Mouse (Mus musculus): Measurements from ENCODE around the gene Acot8. TPM values are rescaled to one million over a fixed set of nuclear protein-coding genes. Genes with fewer than 3 reads are reported as not detected.

Gene Acot8
- 76.9 and 102 TPM in 2 replicates for polyA plus RNA-seq (2012; rRNA removed)

DNA sequence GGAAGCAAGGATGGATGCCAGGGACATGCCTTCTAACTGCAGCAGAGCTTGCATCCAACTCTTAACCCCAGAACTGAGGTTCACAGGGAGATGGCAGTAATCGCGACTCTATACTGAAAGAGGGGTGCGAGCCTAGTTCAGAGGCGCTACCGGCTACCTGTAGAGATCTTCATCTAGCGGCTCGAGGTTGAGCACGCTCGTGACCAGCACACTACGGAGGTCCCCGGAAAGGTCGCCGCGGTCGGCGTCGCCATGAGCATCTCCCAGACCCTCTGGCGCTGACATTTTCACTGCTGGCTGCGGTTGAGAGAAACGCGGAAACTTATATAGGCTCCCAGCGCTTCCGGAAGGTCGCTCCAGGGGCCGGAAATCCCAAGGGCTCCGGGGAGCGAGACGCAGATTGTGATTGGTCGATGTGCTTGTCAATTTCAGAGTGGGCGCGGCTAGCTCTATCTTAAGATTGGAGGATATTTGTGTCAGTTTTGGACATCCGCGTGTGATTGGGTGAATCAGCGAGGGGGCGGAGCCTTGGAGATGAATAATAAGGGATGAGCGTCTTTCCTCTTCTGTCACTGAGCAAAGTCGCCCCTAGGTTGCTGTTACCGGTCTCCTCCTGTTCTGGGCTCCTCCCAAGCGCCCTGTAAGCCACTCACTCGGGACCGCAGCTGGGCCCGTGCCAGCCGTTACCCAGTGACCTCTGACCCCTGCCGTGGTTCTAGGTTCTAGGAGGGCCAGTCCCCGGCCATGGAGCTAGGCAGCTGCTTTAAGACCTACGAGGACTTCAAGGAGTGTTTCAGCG lies at the start of gene Acot8, which contains the start of gene Zswim3:
Acot8 (minus strand) TSS at position 350 of the 799 bp plus-strand sequence.
Zswim3 (plus strand) TSS at position 566 of the 799 bp plus-strand sequence.
- Histone ChIP-seq H3K36me3 (ENCODE audit: control insufficient read depth, insufficient read depth, low read length) (peaks cover 16% of the 10 kb centered on the region), H3K4me3 (ENCODE audit: low read depth, low read length) (peak within 1 kb of the TSS; percentile 79), H3K27ac (ENCODE audit: insufficient read depth, low read depth, low read length) (peak within 1 kb of the TSS; percentile 88), H3K27me3 (ENCODE audit: control insufficient read depth, insufficient read depth, low read length) (no peaks in the 10 kb centered on the region), H3K4me1 (ENCODE audit: control insufficient read depth, insufficient read depth, insufficient read length, low read length) (peaks cover 10% of the 10 kb centered on the region; the same call in 1 of the 2 replicates)
- WGBS = under 1% methylated on average over 47 of the region's 47 CpGs
- TF ChIP-seq CTCF (IDR thresholded peaks at IDR 0.05; ENCODE audit: extremely low read depth, insufficient read length, insufficient replicate concordance, low read depth, low read length) (no peak), POLR2A (IDR thresholded peaks at IDR 0.05; ENCODE audit: low read depth, low read length) (peak; percentile 80)

DNA sequence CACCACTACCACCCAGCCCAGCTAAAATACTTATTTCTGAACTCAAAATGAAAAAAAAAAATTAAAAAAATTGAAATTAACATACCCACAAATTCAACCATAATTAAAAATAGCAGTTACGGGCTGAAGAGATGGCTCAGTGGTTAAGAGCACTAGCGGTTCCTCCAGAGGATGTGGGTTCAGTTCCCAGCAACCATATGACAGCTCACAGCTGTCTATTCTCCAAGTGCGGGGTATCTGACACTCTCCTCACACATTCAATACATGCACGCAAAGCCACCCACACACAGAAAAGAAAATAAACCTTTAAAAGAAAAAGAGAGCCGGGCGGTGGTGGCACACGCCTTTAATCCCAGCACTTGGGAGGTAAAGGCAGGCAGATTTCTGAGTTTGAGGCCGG lies 45.4 kb upstream of the Acot8 start:
- WGBS = 81% methylated on average over 8 of the region's 8 CpGs
- no peaks in the 10 kb centered on the region; the same call in 1 of the 2 replicates for H3K36me3 ChIP-seq (ENCODE audit: control insufficient read depth, insufficient read depth, low read length)
- TF ChIP-seq CTCF (IDR thresholded peaks at IDR 0.05; ENCODE audit: extremely low read depth, insufficient read length, insufficient replicate concordance, low read depth, low read length) (no peak), POLR2A (IDR thresholded peaks at IDR 0.05; ENCODE audit: low read depth, low read length) (no peak)
- no peak overlapping the region for H3K27ac ChIP-seq (ENCODE audit: insufficient read depth, low read depth, low read length)
- H3K27me3 ChIP-seq (ENCODE audit: control insufficient read depth, insufficient read depth, low read length) = no peaks in the 10 kb centered on the region
- no peak overlapping the region for H3K4me3 ChIP-seq (ENCODE audit: low read depth, low read length)
- no peaks in the 10 kb centered on the region for H3K4me1 ChIP-seq (ENCODE audit: control insufficient read depth, insufficient read depth, insufficient read length, low read length)

DNA sequence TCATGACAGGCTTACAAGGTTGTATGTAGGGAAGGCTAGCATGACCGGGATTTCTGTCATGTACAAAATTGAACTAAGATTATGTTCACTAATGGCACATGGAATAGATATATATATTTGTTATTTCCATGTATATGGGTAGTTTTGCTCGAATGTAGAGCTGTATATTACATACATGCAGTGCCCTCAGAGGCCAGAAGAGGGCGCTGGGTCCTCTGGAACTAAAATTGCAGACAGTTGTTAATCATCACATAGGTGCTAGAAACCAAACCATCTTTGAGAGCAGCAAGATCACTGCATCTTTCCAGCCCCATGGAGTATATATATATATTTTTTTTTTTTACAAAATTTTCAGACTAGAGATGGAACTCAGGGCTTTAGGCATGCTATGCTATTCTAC lies 41.1 kb upstream of the Acot8 start:
- no peak for TF ChIP-seq POLR2A (IDR thresholded peaks at IDR 0.05; ENCODE audit: low read depth, low read length)
- TF ChIP-seq CTCF (IDR thresholded peaks at IDR 0.05; ENCODE audit: extremely low read depth, insufficient read length, insufficient replicate concordance, low read depth, low read length) = peak; percentile 28; the same call in 1 of the 2 replicates
- 53% methylated on average over 3 of the region's 3 CpGs for WGBS
- H3K27me3 ChIP-seq (ENCODE audit: control insufficient read depth, insufficient read depth, low read length) = no peaks in the 10 kb centered on the region
- H3K27ac ChIP-seq (ENCODE audit: insufficient read depth, low read depth, low read length) = no peak overlapping the region
- H3K4me3 ChIP-seq (ENCODE audit: low read depth, low read length) = no peak overlapping the region
- H3K36me3 ChIP-seq (ENCODE audit: control insufficient read depth, insufficient read depth, low read length) = no peaks in the 10 kb centered on the region
- no peaks in the 10 kb centered on the region for H3K4me1 ChIP-seq (ENCODE audit: control insufficient read depth, insufficient read depth, insufficient read length, low read length)

DNA sequence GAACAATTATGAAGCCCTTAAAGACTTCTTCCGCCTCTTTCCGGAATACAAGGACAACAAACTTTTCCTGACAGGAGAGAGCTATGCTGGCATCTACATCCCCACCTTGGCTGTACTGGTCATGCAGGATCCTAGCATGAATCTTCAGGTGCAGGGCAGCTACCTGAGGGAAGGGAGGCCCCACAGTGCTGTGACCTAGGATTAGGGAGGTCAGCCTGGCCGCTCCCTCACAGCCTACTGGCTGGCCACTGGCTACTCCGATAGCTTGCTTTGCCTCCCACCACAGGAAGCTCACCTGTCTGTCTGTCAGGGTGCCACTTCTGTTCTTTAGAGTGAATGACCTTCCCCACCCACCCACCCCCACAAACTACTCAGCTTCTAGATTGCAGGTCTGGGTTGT lies 30.5 kb upstream of the Acot8 start:
- 96% methylated on average over 4 of the region's 4 CpGs for WGBS
- no peak overlapping the region for H3K4me3 ChIP-seq (ENCODE audit: low read depth, low read length)
- TF ChIP-seq POLR2A (IDR thresholded peaks at IDR 0.05; ENCODE audit: low read depth, low read length) = no peak
- TF ChIP-seq CTCF (IDR thresholded peaks at IDR 0.05; ENCODE audit: extremely low read depth, insufficient read length, insufficient replicate concordance, low read depth, low read length) = no peak

DNA sequence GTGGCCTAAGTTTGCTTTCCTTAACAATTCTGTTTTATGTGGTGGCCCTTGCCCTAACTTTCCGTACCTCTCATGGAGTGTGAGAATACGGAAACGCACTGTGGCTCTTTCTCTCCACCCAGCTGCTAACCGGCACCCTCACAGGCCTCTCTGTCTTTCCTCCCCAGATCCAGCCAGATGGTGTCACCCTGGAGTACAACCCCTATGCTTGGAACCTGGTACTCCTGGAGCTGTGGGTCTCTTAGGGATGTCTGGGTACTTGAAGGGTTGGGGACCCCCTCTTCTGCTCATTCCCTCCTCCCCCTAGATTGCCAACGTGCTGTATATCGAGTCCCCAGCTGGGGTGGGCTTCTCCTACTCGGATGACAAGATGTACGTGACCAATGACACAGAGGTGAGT lies 29.8 kb upstream of the Acot8 start:
- Histone ChIP-seq H3K27ac (ENCODE audit: insufficient read depth, low read depth, low read length) (peak overlapping the region; percentile 67; the same call in 1 of the 2 replicates), H3K27me3 (ENCODE audit: control insufficient read depth, insufficient read depth, low read length) (no peaks in the 10 kb centered on the region), H3K4me1 (ENCODE audit: control insufficient read depth, insufficient read depth, insufficient read length, low read length) (peaks cover 9% of the 10 kb centered on the region), H3K4me3 (ENCODE audit: low read depth, low read length) (peak overlapping the region; percentile 85), H3K36me3 (ENCODE audit: control insufficient read depth, insufficient read depth, low read length) (peaks cover 30% of the 10 kb centered on the region)
- 37% methylated on average over 8 of the region's 8 CpGs for WGBS
- peak; percentile 18; the same call in 1 of the 2 replicates for TF ChIP-seq CTCF (IDR thresholded peaks at IDR 0.05; ENCODE audit: extremely low read depth, insufficient read length, insufficient replicate concordance, low read depth, low read length)
- TF ChIP-seq POLR2A (IDR thresholded peaks at IDR 0.05; ENCODE audit: low read depth, low read length) = no peak

More for the DNA sequence above, 30.5 kb upstream of the Acot8 start:
- Histone ChIP-seq H3K4me1 (ENCODE audit: control insufficient read depth, insufficient read depth, insufficient read length, low read length) (peaks cover 9% of the 10 kb centered on the region), H3K27me3 (ENCODE audit: control insufficient read depth, insufficient read depth, low read length) (no peaks in the 10 kb centered on the region), H3K36me3 (ENCODE audit: control insufficient read depth, insufficient read depth, low read length) (peaks cover 36% of the 10 kb centered on the region), H3K27ac (ENCODE audit: insufficient read depth, low read depth, low read length) (no peak overlapping the region)

DNA sequence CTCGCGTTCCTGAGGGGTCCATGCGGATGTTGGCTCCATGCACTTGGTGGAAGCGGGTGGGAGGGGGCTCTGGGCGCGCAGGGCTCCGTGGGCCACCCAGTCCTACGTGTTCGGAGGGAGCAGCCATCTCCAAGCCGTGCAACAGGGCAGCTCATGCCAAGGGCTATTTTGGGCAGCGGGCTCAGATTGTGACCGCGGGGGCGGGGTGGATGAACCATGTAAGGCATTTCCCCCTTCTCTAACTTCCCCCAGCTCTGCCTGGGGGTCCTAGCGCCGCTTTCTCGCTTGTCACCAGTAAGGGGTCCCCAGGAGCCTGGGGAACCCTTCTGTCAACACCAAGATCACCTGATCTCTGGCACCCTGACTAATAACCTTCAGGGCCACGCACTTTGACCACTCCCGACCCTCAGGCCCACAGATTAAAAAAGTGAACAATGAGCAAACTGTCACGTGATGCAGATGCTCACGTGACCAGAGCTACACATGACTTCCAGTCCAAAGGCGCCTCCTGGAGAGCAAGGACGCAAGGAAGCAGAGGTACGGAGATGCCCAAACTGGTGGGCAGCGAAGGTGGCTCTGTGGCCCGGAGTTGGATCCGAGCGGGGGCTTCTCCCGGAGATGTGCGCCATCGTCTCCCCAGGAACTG lies 28.8 kb upstream of the Acot8 start, which contains the start of gene Neurl2:
Neurl2 (minus strand) TSS at position 143 of the 646 bp plus-strand sequence.
- Histone ChIP-seq H3K27me3 (ENCODE audit: control insufficient read depth, insufficient read depth, low read length) (no peaks in the 10 kb centered on the region), H3K4me1 (ENCODE audit: control insufficient read depth, insufficient read depth, insufficient read length, low read length) (peaks cover 9% of the 10 kb centered on the region), H3K36me3 (ENCODE audit: control insufficient read depth, insufficient read depth, low read length) (peaks cover 20% of the 10 kb centered on the region), H3K27ac (ENCODE audit: insufficient read depth, low read depth, low read length) (peak within 1 kb of the TSS; percentile 67), H3K4me3 (ENCODE audit: low read depth, low read length) (peak within 1 kb of the TSS; percentile 85)
- peak; percentile 69 for TF ChIP-seq POLR2A (IDR thresholded peaks at IDR 0.05; ENCODE audit: low read depth, low read length)
- 0 out of 2 replicates have a peak, but pooled peaks have one; percentile 6 for TF ChIP-seq CTCF (IDR thresholded peaks at IDR 0.05; ENCODE audit: extremely low read depth, insufficient read length, insufficient replicate concordance, low read depth, low read length)
- WGBS = under 1% methylated on average over 31 of the region's 31 CpGs
